Mouse (Mus musculus) adrenal gland, postnatal 4 days (tissue): Measurements from ENCODE around the gene Lrp11. TPM values are rescaled to one million over a fixed set of nuclear protein-coding genes. Genes with fewer than 3 reads are reported as not detected.
A peak's percentile ranks its signal among the peaks of the same experiment; 100 is the strongest.
"Not testable (repeated sequence)": the region's sequence is repeated elsewhere in the genome, so short reads cannot be mapped to it uniquely, and the experiment has no call there.

Experiments
- DNase-seq, 2 experiments: peaks; one replicate each; pipeline ENCODE4 v3.0.0; 2021 to 2022; ENCODE audit warnings: low spot score in 2 of 2, mixed read lengths in 2 of 2
- long read RNA-seq, 2 experiments: library from polyadenylated mRNA; stranded (forward); transcript quantifications; one replicate each; pipeline ENCODE4 v2.0.0; 2021
- total RNA-seq, 2 experiments: library from RNA; stranded (reverse); gene quantifications; 2 replicates each; pipeline ENCODE4 v1.2.3; 2021

Gene Lrp11
- 10 to 100 TPM; 20.9 to 23.9 TPM for total RNA-seq
- long read RNA-seq, experiment 1, transcript Lrp11-201 (7 exons, 3,386 nt): major isoform, 29 of 35 reads
- long read RNA-seq, experiment 1, partial matches to known transcripts: 0 of 35 reads
- long read RNA-seq, experiment 1, other reads (novel, unspliced or antisense): 3 of 35 reads
- long read RNA-seq, experiment 2, transcript Lrp11-201 (7 exons, 3,386 nt): major isoform, 79 of 99 reads
- long read RNA-seq, experiment 2, transcript Lrp11-205 (3 exons, 976 nt): minor isoform, 8 of 99 reads
- long read RNA-seq, experiment 2, partial matches to known transcripts: 0 of 99 reads
- long read RNA-seq, experiment 2, other reads (novel, unspliced or antisense): 12 of 99 reads

GRCm38 (mm10) chr10:7589592-7590233, at the start of gene Lrp11:
TSS of gene Lrp11 (plus strand) at chr10:7589800.
- DNase-seq: peak; percentile 76 to 81

- DNase-seq: no peak
Observed at GRCm38 (mm10) chr10:7578002-7578401, 11.6 kb upstream of the Lrp11 start.

- no peak for DNase-seq
Observed at GRCm38 (mm10) chr10:7581401-7581800, 8.2 kb upstream of the Lrp11 start.

- no peak for DNase-seq
Observed at GRCm38 (mm10) chr10:7582157-7582890, 7.3 kb upstream of the Lrp11 start.

GRCm38 (mm10) chr10:7582891-7583557, 6.6 kb upstream of the Lrp11 start:
- no peak for DNase-seq

- DNase-seq: no peak
Observed at GRCm38 (mm10) chr10:7586771-7587170, 2.8 kb upstream of the Lrp11 start.

- DNase-seq: no peak
Observed at GRCm38 (mm10) chr10:7590234-7590689, 662 bp downstream of the Lrp11 start.

- DNase-seq: no peak
Observed at GRCm38 (mm10) chr10:7590792-7591191, 1.2 kb downstream of the Lrp11 start.

- DNase-seq: no peak
Observed at GRCm38 (mm10) chr10:7594797-7595196, 5.2 kb downstream of the Lrp11 start.

GRCm38 (mm10) chr10:7596251-7596650, 6.7 kb downstream of the Lrp11 start:
- DNase-seq: no peak

- DNase-seq: no peak
Observed at GRCm38 (mm10) chr10:7598177-7598576, 8.6 kb downstream of the Lrp11 start.

GRCm38 (mm10) chr10:7600647-7601046, 11.0 kb downstream of the Lrp11 start:
- DNase-seq: peak; percentile 40 to 53

GRCm38 (mm10) chr10:7605168-7605567, 15.6 kb downstream of the Lrp11 start:
- no peak for DNase-seq

- DNase-seq: no peak
Observed at GRCm38 (mm10) chr10:7606437-7606836, 16.8 kb downstream of the Lrp11 start.

- DNase-seq: no peak
Observed at GRCm38 (mm10) chr10:7608611-7609010, 19.0 kb downstream of the Lrp11 start.

- DNase-seq: no peak
Observed at GRCm38 (mm10) chr10:7611647-7612046, 22.0 kb downstream of the Lrp11 start.

GRCm38 (mm10) chr10:7612210-7612609, 22.6 kb downstream of the Lrp11 start:
- DNase-seq: not testable (repeated sequence)

- DNase-seq: no peak
Observed at GRCm38 (mm10) chr10:7614834-7615233, 25.2 kb downstream of the Lrp11 start.

GRCm38 (mm10) chr10:7617146-7617545, 27.5 kb downstream of the Lrp11 start:
- not testable (repeated sequence) for DNase-seq

GRCm38 (mm10) chr10:7617556-7617955, 28.0 kb downstream of the Lrp11 start:
- not testable (repeated sequence) for DNase-seq

GRCm38 (mm10) chr10:7619821-7620241, 30.2 kb downstream of the Lrp11 start:
- no peak for DNase-seq
